Mouse (Mus musculus) CH12.LX (cell line): ENCODE data around the gene Plekha6.

ENCODE experiments used
- CTCF ChIP-seq, 2 experiments: IDR thresholded peaks in 1 of 2; conservative IDR thresholded peaks in 1 of 2; 2 replicates each; pipeline ENCODE4 v1.5.1; 2011 to 2012; ENCODE audit warnings: low read depth in 2 of 2, low read length in 2 of 2, improper control_type of control experiment in 1 of 2, inconsistent platforms in 1 of 2, mild to moderate bottlenecking in 1 of 2, moderate library complexity in 1 of 2
- EP300 ChIP-seq: IDR thresholded peaks from 2 replicates; pipeline ENCODE4 v1.6.1; 2011; ENCODE audit warnings: low read length, improper control_type of control experiment
- JUN ChIP-seq: IDR thresholded peaks from 2 replicates; pipeline ENCODE4 v1.6.1; 2011; ENCODE audit warnings: low read depth, mild to moderate bottlenecking, low read length, improper control_type of control experiment, moderate library complexity; ENCODE audit not compliant: insufficient read depth
- MYC ChIP-seq: IDR thresholded peaks from 2 replicates; pipeline ENCODE4 v1.6.1; 2011; ENCODE audit warnings: low read depth, mild to moderate bottlenecking, improper control_type of control experiment, low read length
- POLR2A ChIP-seq: IDR thresholded peaks from 2 replicates; pipeline ENCODE4 v1.6.1; 2011; ENCODE audit warnings: low read depth, mild to moderate bottlenecking, improper control_type of control experiment, low read length
- POLR2AphosphoS2 ChIP-seq: IDR thresholded peaks from 2 replicates; pipeline ENCODE4 v1.6.1; 2011; ENCODE audit warnings: low read depth, low read length, improper control_type of control experiment
- USF1 ChIP-seq: IDR thresholded peaks from 2 replicates; pipeline ENCODE4 v1.6.1; 2014; ENCODE audit warnings: low read depth, mild to moderate bottlenecking, inconsistent platforms, low read length, improper control_type of control experiment
- USF2 ChIP-seq: conservative IDR thresholded peaks from 2 replicates; pipeline ENCODE4 v1.6.1; 2011; ENCODE audit warnings: low read depth, low read length, improper control_type of control experiment
- ZMIZ1 ChIP-seq: IDR thresholded peaks from 2 replicates; pipeline ENCODE4 v1.6.1; 2012; ENCODE audit warnings: low read depth, mild to moderate bottlenecking, inconsistent platforms, low read length, improper control_type of control experiment

DNA sequence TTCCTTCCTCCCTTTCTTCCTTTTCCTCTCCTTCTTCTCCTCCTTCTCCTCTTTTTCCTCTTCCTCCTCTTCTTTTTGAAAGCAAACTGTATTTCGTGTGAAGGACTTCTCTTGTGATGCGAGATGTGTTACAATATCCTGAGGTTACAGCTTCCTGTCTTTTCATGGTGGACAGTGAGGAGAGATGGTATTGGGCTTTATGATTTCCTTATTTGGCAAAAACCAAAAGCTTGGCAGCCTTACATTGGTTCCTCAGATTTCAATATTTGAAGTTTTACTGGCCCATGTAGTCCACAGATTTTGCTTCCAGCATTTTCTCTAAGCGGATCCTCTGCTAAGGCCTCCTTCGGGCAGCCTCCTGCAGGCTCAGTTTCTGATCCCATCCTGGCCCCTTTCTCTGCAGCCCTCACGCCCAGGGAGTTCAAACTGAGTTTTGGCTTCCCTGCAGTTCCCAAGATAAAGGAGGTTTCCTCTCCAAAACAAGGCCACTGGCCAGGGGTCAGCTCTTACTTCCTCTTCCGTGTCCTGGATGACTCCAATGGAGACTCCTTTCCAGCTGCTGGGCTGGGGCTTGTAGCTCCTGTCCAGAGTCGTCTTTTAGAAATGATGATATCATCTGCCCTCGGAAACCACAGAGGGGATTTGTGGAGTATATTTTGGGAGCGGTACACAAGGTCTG, 64.9 kb downstream of the Plekha6 start:
- no peak for TF ChIP-seq CTCF (conservative IDR thresholded peaks at IDR 0.05 in 1 of 2, IDR thresholded peaks at IDR 0.05 in 1 of 2; ENCODE audit: low read depth in 2 of 2, low read length in 2 of 2)
- no peak for TF ChIP-seq ZMIZ1
- TF ChIP-seq POLR2AphosphoS2, result no peak
- TF ChIP-seq USF1, result no peak
- no peak for TF ChIP-seq USF2
- no peak for TF ChIP-seq EP300
- TF ChIP-seq POLR2A, result no peak
- no peak for TF ChIP-seq MYC
- no peak for TF ChIP-seq JUN
